Mouse (Mus musculus): ENCODE measurements around the gene Pax7. TPM values are rescaled to one million over a fixed set of nuclear protein-coding genes. Genes with fewer than 3 reads are reported as not detected.

The Pax7 gene
- total RNA-seq, 4 experiments from 2014 or later: not detected

GRCm38 (mm10) chr4:139750926-139751325, 82.4 kb downstream of the Pax7 start:
- DNase-seq (ENCODE audit: low spot score): no peak

DNA sequence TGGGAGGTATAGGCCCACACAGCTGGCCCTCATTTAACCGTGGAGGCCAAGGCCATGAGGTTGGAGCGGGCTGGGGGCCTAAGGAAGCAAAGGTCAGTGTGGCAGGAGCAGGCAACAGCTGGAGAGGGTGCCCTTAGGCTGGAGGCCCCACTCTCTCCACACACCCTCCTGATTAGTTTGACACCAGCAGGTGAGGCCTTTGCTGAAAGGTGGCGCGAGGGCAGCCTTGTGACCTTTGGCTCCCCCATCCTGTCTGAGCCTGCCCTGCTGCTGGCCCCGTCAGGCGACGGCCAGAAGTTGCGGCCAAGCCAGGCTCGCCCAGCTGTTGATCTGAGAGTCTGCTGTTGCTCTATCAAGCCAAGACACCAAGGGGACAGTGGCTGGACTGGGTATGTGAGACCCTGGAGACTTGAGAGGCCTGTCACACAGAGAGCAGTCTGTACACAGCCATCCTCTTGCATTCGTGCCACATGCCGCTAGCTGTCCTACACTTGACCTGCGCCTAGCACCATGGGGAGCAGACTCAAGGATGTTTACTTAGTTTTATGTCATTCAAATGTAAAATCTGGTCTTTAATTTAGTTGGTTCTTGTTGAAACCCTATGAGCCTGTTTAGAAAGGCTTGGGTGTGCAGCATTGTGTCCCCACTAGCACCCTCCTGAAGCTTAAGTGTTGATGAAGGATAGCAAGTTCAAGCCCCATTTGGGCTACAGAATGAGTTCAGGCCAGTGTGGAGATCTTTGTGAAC, 86.0 kb downstream of the Pax7 start:
- DNase-seq (ENCODE audit: low spot score): no peak

DNA sequence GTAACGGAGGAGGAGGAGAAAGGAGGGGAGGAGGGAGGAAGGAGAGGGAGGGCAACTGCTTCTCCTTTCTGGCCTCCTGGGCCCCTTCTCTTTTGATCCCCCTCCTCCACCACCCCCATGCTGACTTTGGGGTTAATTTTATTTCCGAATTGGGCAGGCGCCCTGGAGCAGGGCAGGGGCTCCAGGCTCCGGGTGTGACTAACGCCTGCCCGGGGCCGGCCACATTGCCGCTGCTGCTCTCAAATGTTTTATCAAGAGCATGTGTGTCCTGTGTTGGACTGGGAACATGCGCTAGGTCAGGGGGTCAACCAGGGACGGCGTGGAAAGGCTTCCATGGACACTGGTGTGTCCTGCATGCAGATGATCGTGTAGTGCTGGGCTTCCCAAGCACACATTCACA, 87.2 kb downstream of the Pax7 start:
- no peak for DNase-seq (ENCODE audit: low spot score)

DNA sequence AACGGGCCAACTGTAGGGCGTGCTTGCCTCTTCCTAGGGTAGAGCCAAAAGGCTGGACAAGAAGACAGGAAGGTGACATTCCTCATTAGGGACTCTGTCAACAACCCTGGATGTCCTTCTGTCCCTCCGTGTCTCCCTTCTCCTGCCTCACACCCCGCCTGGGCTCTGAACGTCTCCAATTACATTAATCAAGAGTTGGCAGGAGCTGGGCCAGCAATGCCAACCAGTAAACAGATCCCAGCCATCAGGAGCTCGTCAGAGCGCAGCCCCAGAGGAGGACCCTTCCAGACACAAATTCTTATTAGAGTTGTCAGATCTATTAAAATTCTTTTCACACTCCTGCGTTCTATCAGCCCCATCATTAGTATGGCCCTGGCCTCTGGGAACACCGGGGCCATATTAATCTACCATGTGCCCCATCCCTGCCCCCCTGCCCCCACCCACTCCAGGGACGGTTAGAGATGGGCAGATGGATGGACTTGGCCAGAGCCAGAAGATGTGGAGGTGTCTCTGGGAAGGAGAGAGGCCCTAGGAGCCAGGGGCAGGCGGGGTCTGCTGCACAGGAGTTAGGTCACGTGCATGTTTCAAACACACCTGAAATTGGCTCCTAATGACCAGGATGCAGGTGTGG, 88.4 kb downstream of the Pax7 start:
- no peak for DNase-seq (ENCODE audit: low spot score)

- no peak for DNase-seq (ENCODE audit: low spot score)
These were observed 89.7 kb downstream of the Pax7 start for GRCm38 (mm10) chr4:139743626-139744025.

- no peak for DNase-seq (ENCODE audit: low spot score)
These were observed 96.3 kb downstream of the Pax7 start for GRCm38 (mm10) chr4:139737035-139737434.

DNA sequence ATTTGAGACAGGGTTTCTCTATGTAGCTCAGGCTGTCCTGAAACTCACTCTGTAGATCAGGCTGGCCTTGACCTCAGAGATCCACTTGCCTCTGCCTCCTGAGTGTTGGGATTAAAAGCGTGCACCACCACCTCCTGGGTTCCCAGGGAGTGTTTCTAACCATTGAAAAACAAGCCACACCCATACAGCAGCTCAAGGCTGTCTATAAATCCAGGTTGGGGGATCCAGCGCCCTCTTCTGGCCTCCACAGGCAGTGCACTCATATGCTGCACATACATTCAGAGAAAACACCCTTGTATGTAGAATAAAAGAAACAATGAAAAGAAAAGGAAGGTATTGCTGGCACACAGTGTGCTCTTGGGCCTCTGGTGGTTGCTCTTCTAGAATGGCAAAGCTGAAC, 106.2 kb downstream of the Pax7 start:
- no peak for DNase-seq (ENCODE audit: low spot score)

DNA sequence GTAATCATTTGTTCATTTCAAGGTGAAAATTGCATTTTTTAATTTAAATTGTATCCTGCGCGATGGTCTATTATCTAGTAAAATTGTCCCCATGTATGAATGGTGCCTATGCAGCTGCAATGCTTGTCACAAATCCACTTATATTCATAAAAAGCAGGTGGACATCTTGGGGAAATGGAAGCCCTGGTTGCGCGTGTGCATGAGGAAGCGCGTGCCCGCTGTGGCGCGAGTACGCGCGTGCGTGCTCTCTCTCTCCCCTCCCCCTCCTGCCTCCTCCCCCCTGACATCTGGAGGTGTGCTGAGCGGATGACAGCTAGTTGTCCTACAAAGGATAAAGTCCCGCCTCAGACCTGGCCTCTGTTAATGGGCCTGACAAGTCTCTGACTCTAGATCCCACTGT, 107.9 kb downstream of the Pax7 start:
- DNase-seq (ENCODE audit: low spot score): no peak

GRCm38 (mm10) chr4:139724296-139724695, 109.0 kb downstream of the Pax7 start:
- no peak for DNase-seq (ENCODE audit: low spot score)

DNA sequence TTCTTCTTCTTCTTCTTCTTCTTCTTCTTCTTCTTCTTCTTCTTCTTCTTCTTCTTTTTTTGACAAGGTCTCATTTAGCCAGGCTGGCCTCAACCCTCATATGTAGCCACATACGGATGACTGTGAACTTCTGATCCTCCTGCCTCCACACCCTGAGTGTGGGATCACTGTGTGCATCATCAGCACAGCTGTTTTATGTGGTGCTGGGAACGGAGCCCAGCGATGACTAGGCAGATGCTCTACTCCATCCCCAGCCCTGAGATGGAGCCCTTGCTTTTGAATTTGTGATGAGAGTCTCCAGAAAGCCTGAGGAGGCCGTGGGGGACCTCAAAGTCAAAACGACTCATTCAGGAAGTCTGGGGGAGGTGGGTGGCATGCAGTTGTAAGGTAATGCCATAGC, 114.3 kb downstream of the Pax7 start:
- DNase-seq (ENCODE audit: low spot score): no peak

DNA sequence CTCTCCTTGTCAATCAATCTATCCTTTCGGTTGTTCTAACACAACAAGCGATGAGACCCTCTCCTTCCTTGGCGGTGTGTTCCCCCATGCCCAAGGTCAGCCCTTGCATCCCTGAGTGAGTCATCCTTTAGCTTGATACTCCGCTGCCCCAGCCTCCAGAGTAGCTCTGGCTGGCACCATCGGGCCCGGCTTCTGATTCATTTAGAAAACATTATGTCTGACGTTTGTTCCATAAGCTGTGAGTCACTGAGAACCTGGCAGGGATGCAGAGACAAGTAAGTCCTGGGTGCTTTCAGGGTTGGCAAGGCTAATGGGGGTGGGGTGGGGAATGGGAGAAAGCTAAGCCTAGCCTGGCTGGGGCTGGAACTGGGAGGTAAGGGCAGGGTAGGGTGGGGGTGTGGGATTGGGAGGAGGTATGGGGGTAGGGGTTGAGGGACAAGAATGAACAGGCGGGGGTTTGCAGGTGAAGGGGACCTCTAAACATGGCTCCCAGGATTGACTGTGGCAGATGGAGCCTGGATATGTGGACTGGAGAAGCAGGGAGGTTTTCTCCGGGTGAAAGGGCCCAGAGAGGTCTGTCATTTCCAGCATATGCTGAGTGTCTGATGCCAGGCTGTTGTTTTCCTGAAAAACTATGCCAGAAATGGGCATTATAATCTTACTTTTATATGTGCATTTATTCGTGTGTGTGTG, 116.7 kb downstream of the Pax7 start:
- no peak for DNase-seq (ENCODE audit: low spot score)

DNA sequence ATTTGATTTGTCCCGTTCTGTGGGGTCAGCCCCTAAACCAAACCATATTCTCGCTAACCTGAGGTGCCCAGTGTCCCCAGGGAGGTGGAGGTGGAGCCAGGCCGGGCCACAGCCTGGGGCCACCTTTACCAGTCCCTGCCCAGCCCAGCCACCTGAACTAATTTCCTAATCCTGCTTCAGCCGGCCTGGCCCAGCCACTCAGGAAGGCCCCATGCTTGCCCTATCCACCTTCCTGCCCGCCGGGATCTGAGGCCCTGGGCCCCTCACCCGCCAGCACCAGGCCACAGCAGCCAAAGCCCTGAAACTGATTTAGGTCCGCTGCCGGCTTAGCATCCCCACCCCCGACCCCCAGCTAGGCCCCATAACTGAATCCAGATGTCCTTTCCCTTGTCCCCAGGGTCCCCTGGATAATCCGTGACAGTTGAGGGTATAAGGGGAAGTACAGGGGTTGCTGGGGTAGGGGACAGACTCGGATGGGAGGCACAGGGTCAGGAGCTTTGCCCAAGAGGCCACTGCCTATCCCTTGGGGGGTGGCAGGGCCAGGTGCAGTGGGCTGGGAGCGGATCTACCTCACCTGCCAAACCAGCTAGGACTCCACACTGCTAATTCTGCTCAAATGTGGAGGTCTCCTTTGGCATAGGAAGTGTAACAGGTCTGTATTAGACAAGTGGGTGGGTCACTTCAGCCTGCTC, 117.9 kb downstream of the Pax7 start:
- DNase-seq (ENCODE audit: low spot score): no peak

GRCm38 (mm10) chr4:139710467-139711334, 122.6 kb downstream of the Pax7 start:
- DNase-seq (ENCODE audit: low spot score): no peak

- no peak for DNase-seq (ENCODE audit: low spot score)
These were observed 127.3 kb downstream of the Pax7 start for GRCm38 (mm10) chr4:139705986-139706385.

GRCm38 (mm10) chr4:139703468-139703867, 129.9 kb downstream of the Pax7 start:
- DNase-seq (ENCODE audit: low spot score): no peak

DNA sequence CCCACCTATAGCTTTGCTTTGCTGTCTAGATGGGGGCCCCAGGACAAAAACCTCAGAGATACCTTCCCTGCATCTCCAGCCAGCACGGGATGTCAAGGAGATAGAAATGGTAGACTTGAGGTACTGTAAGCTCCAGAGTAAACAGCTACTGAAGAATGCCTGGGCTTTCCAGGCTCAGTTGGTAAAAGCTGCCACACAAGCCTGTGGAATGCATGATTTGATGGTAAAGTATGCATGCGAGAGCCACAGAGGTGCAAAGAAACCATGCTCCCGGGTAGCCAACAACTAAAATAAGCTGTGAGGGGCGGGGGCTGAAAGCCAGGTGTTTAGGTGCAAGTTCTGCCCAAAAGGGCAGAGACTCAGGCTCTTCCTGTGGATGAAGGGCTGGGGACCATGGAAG, 130.4 kb downstream of the Pax7 start:
- DNase-seq (ENCODE audit: low spot score): no peak

DNA sequence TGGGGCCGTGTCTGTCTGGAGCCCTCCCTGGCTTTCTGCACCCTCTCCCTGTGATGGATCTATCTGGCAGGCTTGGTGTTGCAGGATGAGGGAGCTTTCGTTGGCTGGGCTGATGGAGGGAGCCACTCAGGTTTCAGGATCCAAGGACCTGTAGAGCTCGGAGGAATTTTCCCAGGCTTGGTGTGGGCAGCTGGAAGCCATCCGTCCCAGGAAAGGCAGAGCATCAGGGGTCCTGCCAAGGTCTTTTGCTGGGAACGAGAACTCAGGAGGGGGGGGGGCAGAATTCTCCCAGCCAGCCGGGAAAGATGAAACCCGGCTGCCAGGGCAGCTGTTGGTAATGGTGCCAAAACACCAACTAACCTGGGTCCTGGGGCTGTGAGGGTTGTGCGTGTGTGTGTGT, 134.7 kb downstream of the Pax7 start:
- DNase-seq (ENCODE audit: low spot score): no peak

DNA sequence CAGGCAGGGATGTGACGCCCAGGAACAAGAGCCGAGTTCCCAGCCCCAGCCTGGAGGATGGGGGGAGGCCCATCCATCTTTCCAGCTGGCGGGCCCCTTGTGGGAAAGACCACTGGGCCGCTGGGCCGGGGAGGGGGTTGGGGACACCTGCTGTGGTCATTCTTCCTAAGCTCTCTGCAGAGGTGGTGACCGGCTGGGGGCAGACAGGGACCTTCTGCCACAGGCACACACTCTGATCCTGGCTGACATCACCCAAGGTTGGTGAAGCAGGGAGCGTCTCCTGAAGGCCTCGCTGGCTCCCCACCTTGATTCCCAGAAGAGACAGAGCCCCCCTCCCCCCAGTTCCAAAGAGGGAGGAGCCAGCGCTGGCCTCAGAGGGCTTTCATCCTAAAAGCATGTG, 135.6 kb downstream of the Pax7 start:
- DNase-seq (ENCODE audit: low spot score): no peak

GRCm38 (mm10) chr4:139693315-139693714, 140.0 kb downstream of the Pax7 start:
- no peak for DNase-seq (ENCODE audit: low spot score)

DNA sequence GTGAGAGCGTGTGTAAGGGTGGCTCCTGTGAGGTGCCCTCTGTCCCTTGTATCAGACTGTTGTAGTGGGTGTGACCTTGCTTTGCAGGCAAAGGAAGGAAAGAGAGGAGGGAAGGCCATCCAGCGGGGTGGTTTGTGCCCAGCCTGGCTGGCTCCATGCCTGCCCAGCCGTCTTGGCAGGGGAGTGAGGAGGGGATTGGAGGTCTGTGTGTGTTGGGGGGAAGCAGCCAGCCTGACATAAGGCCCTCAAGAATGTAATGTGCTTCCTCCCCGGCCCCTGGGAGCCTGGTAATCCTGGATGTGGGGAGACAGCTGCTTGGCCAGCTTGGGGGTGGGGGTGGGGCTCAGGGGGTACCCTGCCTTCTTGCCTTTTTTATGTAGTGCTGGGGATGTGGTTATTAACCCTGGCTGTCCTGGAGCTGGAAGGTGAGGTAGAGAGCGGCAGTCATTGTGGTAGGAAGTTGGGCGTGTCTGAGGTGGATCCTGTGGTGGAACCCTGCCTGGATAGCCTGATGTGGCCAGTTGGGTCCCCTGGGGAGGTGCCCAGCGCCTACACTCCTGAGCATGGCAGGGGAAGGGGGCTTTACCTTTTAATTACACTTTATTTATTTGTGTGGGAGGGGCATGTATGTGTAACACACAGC, 143.6 kb downstream of the Pax7 start:
- no peak for DNase-seq (ENCODE audit: low spot score)

- no peak for DNase-seq (ENCODE audit: low spot score)
These were observed 145.3 kb downstream of the Pax7 start for GRCm38 (mm10) chr4:139688058-139688457.

Measured in heart, adult 8-10 months (tissue).